Mouse (Mus musculus) sigmoid colon, adult 10 weeks (tissue): ENCODE measurements around the gene 4930556J24Rik. TPM values are rescaled to one million over a fixed set of nuclear protein-coding genes. Genes with fewer than 3 reads are reported as not detected.

ENCODE experiments used
- polyA plus RNA-seq: library from polyadenylated mRNA; stranded (reverse); fragments of 350-450 nt; fragmentation: Illumina TruSeq; extraction: RNeasy Lipid Tissue Mini Kit (QIAGEN cat#74804); gene quantifications from one replicate; pipeline ENCODE4 v1.2.3, GENCODE M21; 2014; ENCODE audit warnings: low read depth, low replicate concordance

4930556J24Rik gene
- polyA plus RNA-seq = not detected

DNA sequence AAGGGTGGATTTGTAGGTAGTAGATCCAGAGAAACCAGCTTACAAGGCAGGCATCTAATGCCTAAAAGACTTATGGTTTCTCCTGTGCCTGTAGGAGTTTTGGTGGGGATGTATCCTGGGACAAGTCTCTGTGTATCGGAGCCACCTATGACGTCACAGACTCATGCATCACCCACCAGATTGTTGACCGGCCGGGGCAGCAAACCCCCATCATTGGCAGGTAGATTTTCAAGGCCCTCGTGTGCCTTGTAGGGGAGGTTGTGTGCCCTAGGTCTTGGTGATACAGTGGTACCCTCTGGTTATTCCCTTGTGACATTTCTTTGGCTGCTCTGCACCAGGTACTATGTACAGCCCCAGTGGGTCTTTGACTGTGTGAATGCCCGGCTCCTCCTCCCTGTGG, at the start of gene 4930556J24Rik:
4930556J24Rik (minus strand) TSS at position 101 of the 400 bp plus-strand sequence.

DNA sequence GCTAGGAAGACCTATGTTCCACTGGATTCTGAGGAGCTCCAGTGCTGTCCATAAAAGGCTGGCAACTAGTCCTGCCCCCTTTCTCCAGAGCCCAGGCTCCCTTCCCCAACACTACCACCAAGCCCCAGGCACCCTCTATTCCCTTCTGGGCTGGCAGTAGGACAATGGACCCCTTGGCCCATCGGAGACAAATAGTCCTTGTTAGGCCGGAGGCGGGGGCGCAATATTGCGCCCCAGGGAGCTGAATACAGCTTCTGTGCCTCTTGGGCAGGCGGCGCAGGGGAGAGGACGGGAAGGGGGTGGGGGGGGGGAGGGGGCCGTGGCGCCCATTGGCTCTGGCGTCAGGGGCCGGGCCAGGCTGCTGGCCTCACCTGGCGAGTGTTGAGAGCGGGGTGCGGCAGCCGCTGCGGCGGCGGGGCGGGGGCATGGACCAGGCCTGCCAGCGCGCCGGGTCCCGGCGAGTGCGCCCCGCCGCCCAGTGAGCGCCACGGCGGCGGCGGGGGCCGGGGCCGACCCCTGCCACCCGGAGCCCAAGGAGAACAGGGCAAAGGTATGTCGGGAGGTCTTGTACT, 6.8 kb upstream of the 4930556J24Rik start, which contains the start of gene Gal3st1:
Gal3st1 (plus strand) TSS at position 346 of the 572 bp plus-strand sequence.

DNA sequence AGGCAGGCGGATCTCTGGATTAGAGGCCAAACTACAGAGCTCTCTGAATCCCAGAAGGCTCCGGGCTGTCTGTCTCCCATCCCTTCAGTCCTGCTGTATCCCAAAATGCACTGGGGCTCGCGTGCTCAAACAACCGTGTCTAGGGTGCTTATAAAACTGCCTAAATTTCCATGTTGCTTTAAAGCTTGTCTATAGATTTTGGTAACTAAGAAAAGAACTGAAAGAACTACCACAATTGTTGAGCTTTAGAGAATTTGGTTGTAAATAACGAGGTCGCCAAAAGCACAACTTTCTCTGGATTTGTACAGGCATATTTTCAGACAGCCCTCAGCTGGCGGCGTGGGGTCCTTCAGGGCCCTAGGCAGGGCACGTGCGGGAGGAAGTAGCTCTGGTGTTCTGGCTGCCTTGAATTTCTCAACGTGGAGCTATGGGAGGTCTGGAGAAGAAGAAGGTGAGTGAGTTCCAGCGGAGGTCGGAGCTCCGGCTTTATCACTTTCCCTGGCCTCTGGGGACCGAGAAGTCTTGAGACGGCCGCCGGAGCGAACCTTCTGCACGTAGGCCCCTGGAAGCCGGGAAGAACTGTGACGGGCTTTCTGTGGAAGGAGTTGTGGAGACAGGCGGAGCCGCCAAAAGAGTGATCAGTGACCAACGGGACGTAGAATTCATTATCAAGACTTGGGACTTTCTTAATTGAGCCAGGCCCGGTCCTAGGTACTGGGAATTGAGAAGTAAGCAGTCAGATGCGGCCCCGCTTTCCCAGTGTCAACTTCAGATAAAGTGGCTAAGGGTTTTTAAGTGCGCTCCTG, 12.8 kb downstream of the 4930556J24Rik start, which contains the start of gene Pes1:
Pes1 (plus strand) TSS at position 366 of the 806 bp plus-strand sequence.

DNA sequence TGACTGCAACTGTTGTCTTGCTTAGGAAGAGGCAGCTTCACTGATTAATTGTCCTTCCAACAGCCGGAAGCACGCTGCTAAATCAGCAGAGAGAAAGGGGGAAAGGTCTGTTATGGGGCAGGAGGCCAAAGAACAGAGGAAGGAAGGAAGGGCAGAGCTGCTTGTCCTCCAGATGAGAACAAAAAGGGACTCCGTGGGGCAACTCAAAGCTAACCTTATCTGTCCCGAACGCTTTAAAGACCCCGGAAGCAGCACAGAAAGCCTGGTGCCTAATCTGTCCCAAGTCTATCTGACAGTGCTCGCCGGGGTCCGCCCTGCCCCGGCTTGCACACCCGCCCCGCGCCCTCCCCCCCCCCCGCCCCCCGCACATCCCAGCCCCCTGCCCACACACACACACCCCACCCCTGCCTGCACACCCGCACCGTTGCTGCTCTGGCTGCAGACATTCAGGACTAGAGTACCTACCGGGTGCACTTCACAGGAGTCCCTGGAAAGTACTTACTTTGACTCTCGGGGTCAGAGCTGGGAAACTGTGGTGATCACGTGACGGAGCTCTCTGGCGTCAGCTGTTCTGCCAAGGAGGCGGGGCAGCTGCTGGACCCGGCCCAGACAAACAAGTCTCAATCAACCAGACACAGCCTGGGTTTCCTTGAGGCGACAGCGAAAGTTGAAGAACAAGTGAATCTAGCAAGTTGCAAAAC, 44.9 kb downstream of the 4930556J24Rik start, which contains the start of gene Tcn2:
Tcn2 (minus strand) TSS at position 649 of the 701 bp plus-strand sequence.

DNA sequence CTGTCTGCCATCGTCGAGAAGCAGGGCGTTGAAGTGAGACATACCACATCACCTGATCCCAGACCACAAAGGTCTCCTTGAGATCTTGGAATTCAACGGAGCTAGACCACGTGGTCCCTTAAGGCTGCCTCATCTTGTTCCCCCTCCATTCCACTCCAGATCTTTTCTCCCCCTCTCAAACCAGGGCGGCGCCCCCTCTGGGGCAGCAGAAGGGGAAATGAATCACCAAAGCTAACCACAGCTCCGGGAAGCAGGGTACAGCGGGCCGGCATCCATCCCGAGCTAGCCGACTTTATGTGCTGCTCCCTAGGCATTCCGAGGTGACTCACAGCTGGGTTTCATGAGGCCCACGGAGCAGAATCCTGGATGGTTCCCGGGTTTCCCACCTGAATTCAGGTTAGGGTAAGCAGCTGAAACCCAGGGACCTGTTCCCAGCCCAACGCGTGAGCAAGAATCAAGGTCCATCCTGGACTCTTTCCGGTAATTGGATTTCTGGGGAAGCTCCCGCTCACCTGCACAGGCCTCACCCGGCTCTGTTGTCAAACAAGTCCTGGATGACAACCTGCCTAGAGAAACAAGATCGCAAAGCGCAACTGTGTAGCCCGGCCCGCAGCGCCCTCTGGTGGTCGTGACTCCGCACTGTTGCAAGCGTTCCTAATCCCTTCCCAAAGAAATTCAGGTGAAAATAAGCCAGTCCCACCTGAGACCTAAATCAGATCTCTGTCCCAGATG, 62.3 kb downstream of the 4930556J24Rik start, which contains the start of gene Slc35e4:
Slc35e4 (minus strand) TSS at position 556 of the 732 bp plus-strand sequence.

DNA sequence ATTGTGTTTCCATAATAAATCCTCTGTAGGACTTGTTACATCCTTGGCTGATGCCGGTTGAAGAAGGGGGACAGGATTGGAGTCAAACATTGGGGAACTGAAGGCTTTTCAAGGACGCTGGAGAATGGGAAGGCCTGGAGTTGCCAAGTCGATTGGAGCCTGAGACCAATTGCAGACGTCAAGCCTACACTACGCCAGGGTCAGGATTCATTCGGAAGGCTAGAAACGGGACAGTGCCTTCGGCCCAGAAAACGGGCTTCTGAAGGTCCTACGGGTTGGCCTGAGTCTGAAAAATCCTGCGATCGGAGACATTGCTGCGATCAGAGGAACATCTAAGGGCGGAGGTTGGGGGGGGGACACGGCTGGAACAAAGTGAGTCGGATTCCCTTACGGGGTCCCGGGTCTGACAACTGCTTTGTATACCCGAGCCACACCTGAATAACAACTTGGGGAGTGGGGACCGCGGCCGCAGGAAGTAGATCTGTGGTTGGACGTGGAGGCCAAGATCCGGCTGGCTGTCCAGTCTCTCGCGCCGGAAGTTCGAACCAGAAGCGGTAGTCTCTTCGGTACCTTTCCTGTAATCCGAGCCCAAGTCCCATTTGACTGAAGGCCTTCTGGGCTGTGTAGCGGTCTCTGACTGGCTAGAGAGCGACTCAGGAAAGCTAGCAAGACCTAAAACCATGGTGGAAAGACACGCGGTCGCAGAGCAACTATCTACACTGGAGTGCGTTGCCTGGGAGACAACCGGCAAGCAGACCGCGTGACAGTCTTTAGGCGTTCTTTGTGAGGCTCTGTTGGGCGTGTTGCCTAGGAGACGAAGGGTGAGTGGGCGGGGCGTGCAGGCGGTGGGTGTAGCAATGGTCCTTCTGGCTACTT, 81.9 kb downstream of the 4930556J24Rik start, which contains the start of the genes 4921536K21Rik and Dusp18:
4921536K21Rik (minus strand) TSS at position 693 of the 876 bp plus-strand sequence.
Dusp18 (plus strand) TSS at position 835 of the 876 bp plus-strand sequence.

Other genes starting within 250 kb of the 4930556J24Rik start
- gene Osbp2, start 112.9 kb downstream of the 4930556J24Rik start, polyA plus RNA-seq = not detected
- gene 4921536K21Rik, start 81.7 kb downstream of the 4930556J24Rik start, polyA plus RNA-seq = 1.1 TPM
- 8.5 TPM for gene Dusp18, start 81.5 kb downstream of the 4930556J24Rik start, polyA plus RNA-seq
- gene Slc35e4, start 62.1 kb downstream of the 4930556J24Rik start, polyA plus RNA-seq = 0.19 TPM
- 2.2 TPM for gene Tcn2, start 44.6 kb downstream of the 4930556J24Rik start, polyA plus RNA-seq
- 14.2 TPM for gene Pes1, start 12.8 kb downstream of the 4930556J24Rik start, polyA plus RNA-seq
- gene Gal3st1, start 6.9 kb upstream of the 4930556J24Rik start, polyA plus RNA-seq = 1.8 TPM
- gene Sec14l4, start 54.7 kb upstream of the 4930556J24Rik start, polyA plus RNA-seq = 0.13 TPM
- not detected for gene Sec14l3, start 88.1 kb upstream of the 4930556J24Rik start, polyA plus RNA-seq
- 3.6 TPM for gene Mtfp1, start 118.7 kb upstream of the 4930556J24Rik start, polyA plus RNA-seq
- 0.54 TPM for gene Sec14l2, start 146.6 kb upstream of the 4930556J24Rik start, polyA plus RNA-seq
- 3.1 TPM for gene Rnf215, start 158.4 kb upstream of the 4930556J24Rik start, polyA plus RNA-seq
- gene Ccdc157, start 183.5 kb upstream of the 4930556J24Rik start, polyA plus RNA-seq = 2.7 TPM
- gene Sf3a1, start 183.6 kb upstream of the 4930556J24Rik start, polyA plus RNA-seq = 13.8 TPM
- gene Tbc1d10a, start 210.0 kb upstream of the 4930556J24Rik start, polyA plus RNA-seq = not detected
- not detected for gene Castor1, start 241.4 kb upstream of the 4930556J24Rik start, polyA plus RNA-seq